9 mouse cellular contexts compared by ENCODE assay signal in the genomic region with DNA sequence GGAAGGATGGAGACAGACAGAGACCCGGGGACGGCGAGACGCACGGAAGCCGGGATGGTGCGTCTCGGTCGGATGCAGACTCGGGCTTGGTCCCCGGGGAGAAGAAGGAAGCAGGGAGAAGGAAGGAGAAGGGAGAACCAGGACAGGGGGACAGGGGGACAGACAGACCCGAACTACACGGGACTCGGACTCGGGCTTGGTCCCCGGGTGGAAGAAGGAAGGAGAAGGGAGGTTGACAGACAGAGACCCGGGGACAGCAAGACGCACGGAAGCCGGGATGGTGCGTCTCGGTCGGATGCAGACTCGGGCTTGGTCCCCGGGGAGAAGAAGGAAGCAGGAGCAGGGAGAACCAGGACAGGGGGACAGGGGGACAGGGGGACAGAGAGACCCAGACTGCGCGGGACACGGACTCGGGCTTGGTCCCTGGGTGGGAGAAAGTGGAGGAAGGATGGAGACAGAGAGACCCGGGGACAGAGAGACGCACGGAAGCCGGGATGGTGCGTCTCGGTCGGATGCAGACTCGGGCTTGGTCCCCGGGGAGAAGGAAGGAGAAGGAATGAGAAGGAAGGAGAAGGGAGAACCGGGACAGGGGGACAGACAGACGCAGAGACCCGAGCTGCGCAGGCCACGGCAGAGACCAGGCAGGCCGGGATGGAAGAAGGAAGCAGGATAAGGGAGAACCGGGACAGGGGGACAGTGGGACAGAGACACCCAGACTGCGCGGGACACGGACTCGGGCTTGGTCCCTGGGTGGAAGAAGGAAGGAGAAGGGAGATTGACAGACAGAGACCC. TPM values are rescaled to one million over a fixed set of nuclear protein-coding genes. Genes with fewer than 3 reads are reported as not detected.
DNase-seq lines count a peak whose midpoint lies in the region; ATAC-seq and TF ChIP-seq lines count a peak whose summit lies in the region.
"Not testable (repeated sequence)": the region's sequence is repeated elsewhere in the genome, so short reads cannot be mapped to it uniquely, and the experiment has no call there.
"Had no signal": no experiment of that assay in that cellular context is flagged by ENCODE, and none has a peak within 500 bp of the region (broad histone marks: within the 10 kb centered on the region; RNA-seq: fewer than 3 reads in every experiment).

No protein-coding gene starts in this region.

- 87% methylated on average over 49 of the region's 49 CpGs for WGBS in embryonic facial prominence, embryonic 12.5 days
- WGBS in liver, embryonic 11.5 days: 87% methylated on average over 49 of the region's 49 CpGs
- WGBS in neural tube, embryonic 12.5 days: 87% methylated on average over 49 of the region's 49 CpGs
- WGBS in thymus, adult 2 months: 91% methylated on average over 49 of the region's 49 CpGs

- peak; percentile 11 for DNase-seq in CD4-positive, CD25-positive, alpha-beta regulatory T cell, adult 2 months (ENCODE audit: low read depth, low spot score)
- DNase-seq in heart, adult 11 months: peak; percentile 98
- peak; percentile 9 for DNase-seq in kidney, adult 18-20 months
- peak; percentile 67 for DNase-seq in liver, embryonic 11.5 days (ENCODE audit: low spot score)
- peak; percentile 4 for DNase-seq in thymus, adult 2 months

- H3K4me3 ChIP-seq in brown adipose tissue, adult 24 weeks (ENCODE audit: insufficient read depth, low read depth, low read length): peak overlapping the region; percentile 0; the same call in 1 of the 2 replicates
- H3K4me3 ChIP-seq in embryonic facial prominence, embryonic 12.5 days; liver, embryonic 11.5 days (ENCODE audit: low read depth, low read length); neural tube, embryonic 12.5 days; thymus, adult 2 months (ENCODE audit: control insufficient read depth, insufficient read depth, low read length): not testable (repeated sequence)

- H3K9me3 ChIP-seq in embryonic facial prominence, embryonic 12.5 days: peaks cover 48% of the 10 kb centered on the region
- peaks cover 50% of the 10 kb centered on the region for H3K9me3 ChIP-seq in liver, embryonic 11.5 days (ENCODE audit: control insufficient read depth, low read length)
- H3K9me3 ChIP-seq in neural tube, embryonic 12.5 days: peaks cover 54% of the 10 kb centered on the region

- not testable (repeated sequence) for H3K4me1 ChIP-seq in brown adipose tissue, adult 24 weeks (ENCODE audit: control insufficient read depth, insufficient read depth, insufficient read length, low read length); embryonic facial prominence, embryonic 12.5 days; liver, embryonic 11.5 days (replicated peaks; ENCODE audit: control insufficient read depth, insufficient read depth, low read length); neural tube, embryonic 12.5 days; thymus, adult 2 months (replicated peaks; ENCODE audit: control insufficient read depth, insufficient read depth, low read length)

- not testable (repeated sequence) for H3K27ac ChIP-seq in brown adipose tissue, adult 24 weeks (replicated peaks; ENCODE audit: low read depth, low read length); embryonic facial prominence, embryonic 12.5 days; liver, embryonic 11.5 days (ENCODE audit: low read depth, low read length); neural tube, embryonic 12.5 days; thymus, adult 2 months (ENCODE audit: control insufficient read depth, insufficient read depth, low read length)

- H3K27me3 ChIP-seq in embryonic facial prominence, embryonic 12.5 days; liver, embryonic 11.5 days (replicated peaks; ENCODE audit: control insufficient read depth, insufficient read depth, low read length); neural tube, embryonic 12.5 days (replicated peaks); thymus, adult 2 months (ENCODE audit: control insufficient read depth, insufficient read depth, low read length): not testable (repeated sequence)

- ATAC-seq in embryonic facial prominence, embryonic 12.5 days (ENCODE audit: insufficient number of reproducible peaks, insufficient read depth, low FRiP score, low TSS enrichment): 0 out of 2 replicates have a peak, but pooled peaks have one; percentile 8
- not testable (repeated sequence) for ATAC-seq in liver, embryonic 11.5 days (replicated peaks; ENCODE audit: low FRiP score)
- ATAC-seq in neural tube, embryonic 12.5 days (ENCODE audit: low FRiP score, low read depth): peak; percentile 10

- TF ChIP-seq POLR2A in thymus, adult 2 months (IDR thresholded peaks at IDR 0.05; ENCODE audit: control insufficient read depth, extremely low read depth, insufficient read depth, low read length, poor library complexity): not testable (repeated sequence)

- H3K36me3 ChIP-seq in embryonic facial prominence, embryonic 12.5 days: peaks cover 51% of the 10 kb centered on the region
- H3K36me3 ChIP-seq in liver, embryonic 11.5 days (ENCODE audit: control insufficient read depth, insufficient read depth, low read length): peaks cover 52% of the 10 kb centered on the region
- peaks cover 49% of the 10 kb centered on the region for H3K36me3 ChIP-seq in neural tube, embryonic 12.5 days
- peaks cover 15% of the 10 kb centered on the region for H3K36me3 ChIP-seq in thymus, adult 2 months (ENCODE audit: control insufficient read depth, insufficient read depth, low read length)

- not testable (repeated sequence) for H3K4me2 ChIP-seq in embryonic facial prominence, embryonic 12.5 days (replicated peaks); liver, embryonic 11.5 days; neural tube, embryonic 12.5 days (replicated peaks)

- H3K9ac ChIP-seq in embryonic facial prominence, embryonic 12.5 days; liver, embryonic 11.5 days (ENCODE audit: low read depth, low read length); neural tube, embryonic 12.5 days: not testable (repeated sequence)

- not testable (repeated sequence) for TF ChIP-seq CTCF in thymus, adult 2 months (IDR thresholded peaks at IDR 0.05; ENCODE audit: borderline replicate concordance, control insufficient read depth, extremely low read depth, insufficient read depth, low read length, poor library complexity)

RNA-seq across cellular contexts. Expression of a gene that starts 12.2 kb away (rescaled TPM):
- not detected in 2 replicates for polyA plus RNA-seq in brown adipose tissue, adult 24 weeks (2012; ENCODE audit: insufficient read depth, insufficient read length, missing spikeins)
- not detected in 2 replicates for polyA plus RNA-seq in embryonic facial prominence, embryonic 12.5 days (2016; fragmentation: Nextera tagmentation; extraction: Ambion mirVana)
- polyA plus RNA-seq in liver, embryonic 11.5 days (2014; fragmentation: Nextera tagmentation; extraction: Ambion mirVana): not detected in 2 replicates
- not detected in 2 replicates for polyA plus RNA-seq in neural tube, embryonic 12.5 days (2016; fragmentation: Nextera tagmentation; extraction: Ambion mirVana)
- not detected in 2 replicates for polyA plus RNA-seq in thymus, adult 2 months (2012; rRNA removed)
- polyA plus RNA-seq: neural tube, embryonic 14.5 days had no signal

RNA-seq across cellular contexts. Expression of a gene that starts 42.1 kb away (rescaled TPM):
- not detected in 2 replicates for polyA plus RNA-seq in brown adipose tissue, adult 24 weeks (2012; ENCODE audit: insufficient read depth, insufficient read length, missing spikeins)
- polyA plus RNA-seq in embryonic facial prominence, embryonic 12.5 days (2016; fragmentation: Nextera tagmentation; extraction: Ambion mirVana): not detected in 2 replicates
- polyA plus RNA-seq in liver, embryonic 11.5 days (2014; fragmentation: Nextera tagmentation; extraction: Ambion mirVana): not detected in 2 replicates
- not detected in 2 replicates for polyA plus RNA-seq in neural tube, embryonic 12.5 days (2016; fragmentation: Nextera tagmentation; extraction: Ambion mirVana)
- not detected in 2 replicates for polyA plus RNA-seq in thymus, adult 2 months (2012; rRNA removed)
- polyA plus RNA-seq: neural tube, embryonic 14.5 days had no signal

Comparison
In these comparisons a context has a peak if more than half of its experiments do, and no peak if none do; other contexts are left out.
1. DNase-seq: peak in every context shown above with its lines; median percentile 98 in heart, adult 11 months; 67 in liver, embryonic 11.5 days; 11 in CD4-positive, CD25-positive, alpha-beta regulatory T cell, adult 2 months; 9 in kidney, adult 18-20 months; 4 in thymus, adult 2 months.